Mouse (Mus musculus): Measurements from ENCODE around the gene Smim20. TPM values are rescaled to one million over a fixed set of nuclear protein-coding genes. Genes with fewer than 3 reads are reported as not detected.

Smim20 gene
- polyA plus RNA-seq, 2 experiments = 17.3 to 35.2 TPM

DNA sequence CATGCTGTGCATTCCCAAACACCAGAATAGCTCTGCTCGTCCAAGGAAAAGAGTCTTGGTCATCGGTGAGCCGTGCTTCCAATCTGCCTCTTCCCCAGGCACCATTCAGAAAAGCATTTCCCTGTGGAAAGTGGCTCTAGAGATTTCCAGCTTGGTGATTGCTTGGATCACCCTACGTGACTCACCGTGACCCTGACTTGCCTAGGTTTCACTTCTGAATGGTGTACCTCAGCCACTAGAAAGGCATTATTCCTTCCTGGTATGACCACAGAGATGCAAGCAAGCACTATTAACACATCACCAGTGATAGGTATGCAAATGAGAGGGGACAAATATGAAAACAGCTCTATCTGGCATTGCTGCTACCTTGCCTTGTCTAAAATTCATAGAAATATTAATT, 24.9 kb upstream of the Smim20 start:
- 62% methylated on average over 5 of the region's 5 CpGs for WGBS (ENCODE audit: insufficient replicate concordance)
- no peak for ATAC-seq (ENCODE audit: insufficient read depth)

DNA sequence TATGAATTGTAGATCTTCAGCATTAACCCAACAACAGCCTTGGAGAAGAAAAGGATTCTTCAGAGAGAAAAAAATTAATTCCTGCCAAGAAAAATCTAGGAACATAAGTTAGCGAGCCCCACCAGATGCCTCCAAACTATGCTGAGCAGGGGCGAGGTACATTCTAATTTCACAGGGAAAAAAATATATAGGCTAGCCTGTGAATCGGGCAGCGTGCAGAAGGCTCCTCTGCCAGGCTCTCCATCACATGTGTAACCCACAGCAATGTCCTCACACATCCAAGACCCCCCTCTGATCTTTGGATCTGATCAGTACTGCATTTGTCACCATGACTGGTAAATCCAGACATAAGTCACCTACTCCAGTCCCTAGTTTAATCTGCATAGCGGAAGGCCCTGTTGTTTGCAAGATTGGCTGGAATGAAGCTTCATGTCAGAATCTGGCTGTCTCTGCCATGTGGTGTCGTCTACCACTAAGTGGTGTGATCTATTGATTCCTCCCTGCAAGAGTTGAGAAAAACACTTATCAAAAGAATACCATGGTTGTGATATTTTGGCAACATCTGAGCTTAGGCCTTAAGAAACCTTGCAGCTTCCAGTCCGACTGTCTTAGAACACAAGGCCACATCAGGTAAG, 23.9 kb upstream of the Smim20 start:
- 61% methylated on average over 7 of the region's 7 CpGs for WGBS (ENCODE audit: insufficient replicate concordance)

More for the DNA sequence above, 24.9 kb upstream of the Smim20 start:
- no peak for DNase-seq (ENCODE audit: low read depth in 3 of 3, low spot score in 3 of 3)
- Histone ChIP-seq H3K4me3 (ENCODE audit: insufficient read depth in 1 of 2, low read depth in 2 of 2, low read length in 2 of 2) (no peak overlapping the region), H3K9ac (replicated peaks) (no peak overlapping the region), H3K36me3 (replicated peaks; ENCODE audit: control insufficient read depth, insufficient read depth, low read depth) (no peaks in the 10 kb centered on the region), H3K9me3 (ENCODE audit: control insufficient read depth, low read length) (no peaks in the 10 kb centered on the region), H3K27me3 (ENCODE audit: control insufficient read depth, insufficient read depth, low read length) (no peaks in the 10 kb centered on the region), H3K27ac (no peak overlapping the region), H3K4me1 (replicated peaks; ENCODE audit: control insufficient read depth in 2 of 2, insufficient read depth in 2 of 2, low read length in 1 of 2) (no peaks in the 10 kb centered on the region), H3K4me2 (ENCODE audit: low read depth) (no peak overlapping the region)
- TF ChIP-seq CTCF (IDR thresholded peaks at IDR 0.05; ENCODE audit: low read depth) = no peak
- no peak for TF ChIP-seq EP300 (IDR thresholded peaks at IDR 0.05; ENCODE audit: low read depth)

DNA sequence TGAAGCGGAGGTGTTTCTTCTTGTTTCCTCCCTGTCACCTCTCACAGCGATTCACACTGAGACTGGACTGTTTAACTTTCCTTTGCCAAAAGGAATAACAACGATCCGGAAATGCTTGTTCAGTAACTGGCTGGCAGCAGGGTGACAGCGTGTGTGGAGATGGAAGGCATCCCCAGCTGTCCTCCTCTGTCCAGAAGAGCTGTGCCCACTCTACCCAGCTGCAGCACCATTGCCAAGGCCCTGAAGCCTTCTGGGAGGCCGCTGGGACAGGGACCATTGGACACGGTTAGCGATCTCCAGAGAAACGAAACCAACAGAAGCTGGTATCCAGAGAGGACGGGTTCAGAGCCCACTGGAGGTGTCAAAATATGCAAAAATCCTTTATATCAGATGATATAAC, 22.9 kb upstream of the Smim20 start:
- no peak overlapping the region for H3K4me2 ChIP-seq (ENCODE audit: low read depth)
- 58% methylated on average over 10 of the region's 10 CpGs for WGBS (ENCODE audit: insufficient replicate concordance)
- no peaks in the 10 kb centered on the region for H3K9me3 ChIP-seq (ENCODE audit: control insufficient read depth, low read length)
- H3K4me1 ChIP-seq (replicated peaks; ENCODE audit: control insufficient read depth in 2 of 2, insufficient read depth in 2 of 2, low read length in 1 of 2) = no peaks in the 10 kb centered on the region
- TF ChIP-seq EP300 (IDR thresholded peaks at IDR 0.05; ENCODE audit: low read depth) (no peak), CTCF (IDR thresholded peaks at IDR 0.05; ENCODE audit: low read depth) (no peak)
- H3K36me3 ChIP-seq (replicated peaks; ENCODE audit: control insufficient read depth, insufficient read depth, low read depth) = no peaks in the 10 kb centered on the region
- H3K27ac ChIP-seq = no peak overlapping the region
- no peaks in the 10 kb centered on the region for H3K27me3 ChIP-seq (ENCODE audit: control insufficient read depth, insufficient read depth, low read length)
- no peak for ATAC-seq (ENCODE audit: insufficient read depth)
- no peak overlapping the region for H3K9ac ChIP-seq (replicated peaks)
- H3K4me3 ChIP-seq (ENCODE audit: insufficient read depth in 1 of 2, low read depth in 2 of 2, low read length in 2 of 2) = no peak overlapping the region
- no peak for DNase-seq (ENCODE audit: low read depth in 3 of 3, low spot score in 3 of 3)

More for the DNA sequence above, 23.9 kb upstream of the Smim20 start:
- DNase-seq (ENCODE audit: low read depth in 3 of 3, low spot score in 3 of 3) (no peak), ATAC-seq (ENCODE audit: insufficient read depth) (no peak)
- Histone ChIP-seq H3K9ac (replicated peaks) (no peak overlapping the region), H3K4me2 (ENCODE audit: low read depth) (no peak overlapping the region), H3K4me1 (replicated peaks; ENCODE audit: control insufficient read depth in 2 of 2, insufficient read depth in 2 of 2, low read length in 1 of 2) (no peaks in the 10 kb centered on the region), H3K36me3 (replicated peaks; ENCODE audit: control insufficient read depth, insufficient read depth, low read depth) (no peaks in the 10 kb centered on the region), H3K4me3 (ENCODE audit: insufficient read depth in 1 of 2, low read depth in 2 of 2, low read length in 2 of 2) (no peak overlapping the region), H3K9me3 (ENCODE audit: control insufficient read depth, low read length) (no peaks in the 10 kb centered on the region), H3K27me3 (ENCODE audit: control insufficient read depth, insufficient read depth, low read length) (no peaks in the 10 kb centered on the region), H3K27ac (no peak overlapping the region)
- TF ChIP-seq EP300 (IDR thresholded peaks at IDR 0.05; ENCODE audit: low read depth) = no peak
- TF ChIP-seq CTCF (IDR thresholded peaks at IDR 0.05; ENCODE audit: low read depth) = no peak

DNA sequence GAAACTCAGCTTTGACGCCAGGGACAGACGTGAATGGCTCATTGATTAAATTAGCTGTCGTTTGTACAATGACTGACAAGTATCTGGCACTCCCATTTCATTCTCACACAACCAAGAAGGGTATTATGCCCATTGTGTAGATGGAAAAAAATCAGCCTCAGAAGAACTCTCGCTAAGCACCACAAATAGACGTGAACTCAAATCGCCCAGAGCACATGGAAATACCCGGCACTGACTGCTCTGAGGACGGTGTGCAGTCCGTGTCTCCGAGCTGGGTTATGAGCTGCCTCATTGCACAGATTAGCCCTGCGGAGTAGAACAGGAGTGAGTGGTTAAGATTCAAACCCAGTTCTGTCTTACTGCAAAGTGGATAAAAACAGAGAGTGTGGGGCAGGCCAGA, 18.4 kb upstream of the Smim20 start:
- H3K9me3 ChIP-seq (ENCODE audit: control insufficient read depth, low read length) = no peaks in the 10 kb centered on the region
- ATAC-seq (ENCODE audit: insufficient read depth) = no peak
- H3K4me2 ChIP-seq (ENCODE audit: low read depth) = no peak overlapping the region
- no peak overlapping the region for H3K4me3 ChIP-seq (ENCODE audit: insufficient read depth in 1 of 2, low read depth in 2 of 2, low read length in 2 of 2)
- H3K9ac ChIP-seq (replicated peaks) = no peak overlapping the region
- TF ChIP-seq CTCF (IDR thresholded peaks at IDR 0.05; ENCODE audit: low read depth) = no peak
- no peak for TF ChIP-seq EP300 (IDR thresholded peaks at IDR 0.05; ENCODE audit: low read depth)
- no peaks in the 10 kb centered on the region for H3K36me3 ChIP-seq (replicated peaks; ENCODE audit: control insufficient read depth, insufficient read depth, low read depth)
- H3K27ac ChIP-seq = no peak overlapping the region
- no peaks in the 10 kb centered on the region for H3K27me3 ChIP-seq (ENCODE audit: control insufficient read depth, insufficient read depth, low read length)
- DNase-seq (ENCODE audit: low read depth in 3 of 3, low spot score in 3 of 3) = no peak
- no peaks in the 10 kb centered on the region for H3K4me1 ChIP-seq (replicated peaks; ENCODE audit: control insufficient read depth in 2 of 2, insufficient read depth in 2 of 2, low read length in 1 of 2)
- 70% methylated on average over 11 of the region's 11 CpGs for WGBS (ENCODE audit: insufficient replicate concordance)

DNA sequence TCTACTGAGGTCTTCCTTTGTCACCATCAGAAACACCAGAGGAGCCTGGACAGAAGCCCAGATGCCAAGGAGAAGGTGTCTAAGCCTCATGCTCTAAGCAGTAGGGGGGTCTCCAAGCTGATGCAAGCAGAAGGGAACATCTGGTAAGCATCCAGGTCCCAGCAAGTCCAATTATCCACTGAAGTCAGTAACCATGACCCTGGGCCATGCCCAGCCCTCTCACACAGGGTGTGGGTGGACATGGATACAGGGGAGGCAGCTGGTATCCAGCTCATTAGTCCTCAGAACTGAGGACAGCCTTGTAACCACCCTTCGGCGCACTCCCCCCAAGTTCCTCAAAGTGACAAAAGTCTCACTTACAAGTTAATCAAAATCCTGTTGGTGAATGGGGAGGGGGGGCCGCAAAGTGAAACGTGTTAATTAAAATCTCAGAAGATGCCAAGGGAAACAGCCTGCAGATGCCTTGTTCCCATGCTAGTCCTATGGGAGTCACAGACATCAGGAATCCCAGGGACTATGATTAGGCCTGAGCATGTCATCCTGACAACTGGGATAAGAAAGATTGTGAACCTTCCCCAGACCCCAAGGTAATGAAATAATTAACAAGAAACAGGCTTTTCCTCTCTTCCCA, 17.3 kb upstream of the Smim20 start:
- H3K4me3 ChIP-seq (ENCODE audit: insufficient read depth in 1 of 2, low read depth in 2 of 2, low read length in 2 of 2) = no peak overlapping the region
- no peak overlapping the region for H3K9ac ChIP-seq (replicated peaks)
- ATAC-seq (ENCODE audit: insufficient read depth) (no peak), DNase-seq (ENCODE audit: low read depth in 3 of 3, low spot score in 3 of 3) (no peak)
- H3K36me3 ChIP-seq (replicated peaks; ENCODE audit: control insufficient read depth, insufficient read depth, low read depth) = no peaks in the 10 kb centered on the region
- H3K27ac ChIP-seq = no peak overlapping the region
- no peaks in the 10 kb centered on the region for H3K4me1 ChIP-seq (replicated peaks; ENCODE audit: control insufficient read depth in 2 of 2, insufficient read depth in 2 of 2, low read length in 1 of 2)
- no peaks in the 10 kb centered on the region for H3K9me3 ChIP-seq (ENCODE audit: control insufficient read depth, low read length)
- no peaks in the 10 kb centered on the region for H3K27me3 ChIP-seq (ENCODE audit: control insufficient read depth, insufficient read depth, low read length)
- no peak overlapping the region for H3K4me2 ChIP-seq (ENCODE audit: low read depth)
- TF ChIP-seq CTCF (IDR thresholded peaks at IDR 0.05; ENCODE audit: low read depth) (no peak), EP300 (IDR thresholded peaks at IDR 0.05; ENCODE audit: low read depth) (no peak)
- 58% methylated on average over 4 of the region's 4 CpGs for WGBS (ENCODE audit: insufficient replicate concordance)
